Mouse (Mus musculus) B cell, adult 2 months (primary cell): ENCODE measurements around the gene Gpc3.
"Not testable (repeated sequence)": the region's sequence is repeated elsewhere in the genome, so short reads cannot be mapped to it uniquely, and the experiment has no call there.

Experiments
- DNase-seq, 2 experiments: peaks; one replicate each; pipeline ENCODE4 v3.0.0; 2022

Gpc3 gene

DNA sequence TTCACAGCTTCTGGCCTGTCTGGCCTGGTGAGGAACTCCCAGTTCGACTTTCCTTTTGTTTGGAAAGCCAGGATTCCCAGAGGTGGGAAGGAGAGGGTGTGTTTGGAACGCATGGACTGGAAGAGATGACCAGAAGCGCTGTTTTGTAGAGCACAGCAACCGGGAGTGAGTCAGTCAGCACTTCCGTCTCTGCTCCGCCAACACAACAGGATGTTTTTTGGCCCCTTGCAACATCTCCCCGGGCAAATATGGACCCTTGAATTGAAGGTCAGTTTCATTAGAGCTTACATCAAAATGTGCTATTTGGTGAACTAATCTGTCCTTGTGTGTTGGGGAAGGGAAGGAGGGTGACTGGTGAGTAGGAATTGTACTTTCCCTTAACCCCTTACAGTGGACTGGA is 340.7 kb downstream of the Gpc3 start:
- no peak for DNase-seq

DNA sequence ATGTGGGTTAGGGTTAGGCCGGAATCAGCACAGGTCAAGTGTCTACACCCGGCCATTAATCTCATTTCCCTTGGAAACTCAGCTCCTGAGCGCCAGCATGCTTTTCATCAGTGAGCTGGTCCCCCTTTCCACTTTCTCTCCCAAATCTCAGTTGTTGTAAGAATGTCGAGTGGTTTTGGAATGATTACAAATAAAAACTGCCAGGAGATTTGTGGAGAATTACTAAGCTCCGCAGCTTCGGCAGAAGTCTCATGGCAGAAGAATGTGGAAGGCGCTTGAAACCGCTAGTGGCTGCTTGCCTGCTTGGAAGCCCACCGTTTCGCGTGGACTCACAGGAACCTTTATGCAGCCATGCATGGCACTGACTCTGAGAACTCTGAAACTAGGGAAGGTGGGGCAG is 351.8 kb downstream of the Gpc3 start:
- DNase-seq, result no peak

GRCm38 (mm10) chrX:52261546-52261945 is 352.2 kb downstream of the Gpc3 start:
- DNase-seq, result no peak

DNA sequence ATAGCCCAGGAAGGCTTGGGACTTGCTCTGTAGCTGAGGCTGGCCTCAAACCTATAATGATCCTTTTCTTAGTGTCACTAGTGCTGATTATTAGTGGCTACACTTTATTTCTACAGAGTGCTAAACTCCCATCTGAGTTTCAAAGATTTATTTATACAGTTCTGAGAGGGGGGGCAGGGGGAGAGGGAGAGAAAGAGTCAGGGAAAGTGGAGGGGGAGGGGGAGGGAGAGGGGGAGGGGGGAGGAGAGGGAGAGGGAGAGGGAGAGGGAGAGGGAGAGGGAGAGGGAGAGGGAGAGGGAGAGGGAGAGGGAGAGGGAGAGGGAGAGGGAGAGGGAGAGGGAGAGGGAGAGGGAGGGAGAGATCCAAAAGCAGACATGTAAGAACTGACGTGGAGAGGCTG is 354.0 kb downstream of the Gpc3 start:
- DNase-seq, result not testable (repeated sequence)

DNA sequence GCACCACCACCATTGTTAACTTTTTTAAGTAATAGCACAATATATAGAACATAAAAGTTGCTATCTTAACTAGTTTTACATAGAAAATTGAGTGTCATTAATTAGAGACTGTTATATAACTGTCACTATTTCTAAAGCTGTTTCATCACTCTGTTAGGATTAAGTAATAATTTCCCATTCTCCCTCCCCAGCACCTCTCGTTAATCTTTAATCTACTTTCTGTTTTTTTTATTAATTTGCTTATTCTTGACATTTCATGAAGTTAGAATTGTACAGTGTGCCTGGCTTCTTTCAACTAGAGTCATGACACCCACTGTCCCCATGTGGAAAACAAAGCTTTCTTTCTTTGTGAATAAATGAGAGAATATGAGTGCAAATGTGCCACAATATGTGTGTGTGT is 359.2 kb downstream of the Gpc3 start:
- no peak for DNase-seq

GRCm38 (mm10) chrX:52245694-52246297 is 368.0 kb downstream of the Gpc3 start:
- DNase-seq, result no peak

DNA sequence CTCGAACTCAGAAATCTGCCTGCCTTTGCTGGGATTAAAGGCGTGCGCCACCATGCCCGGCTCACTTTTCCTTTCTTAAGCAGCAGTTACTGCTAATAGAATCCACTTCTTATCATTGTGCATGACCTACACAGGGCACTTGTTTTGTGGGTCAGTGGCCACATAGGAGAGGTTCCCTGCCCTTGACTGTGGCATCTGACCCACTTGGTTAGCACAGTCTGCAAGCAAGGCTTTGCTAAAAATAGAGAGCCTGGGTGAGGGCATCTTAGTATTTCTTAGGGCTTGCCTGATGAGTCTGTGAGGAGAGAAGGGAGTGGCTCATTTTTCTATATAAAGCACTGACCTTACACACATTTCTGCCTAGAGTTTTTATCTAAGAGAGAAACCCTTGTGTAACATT is 376.3 kb downstream of the Gpc3 start:
- no peak for DNase-seq

GRCm38 (mm10) chrX:52231984-52232383 is 381.8 kb downstream of the Gpc3 start:
- DNase-seq, result no peak

- no peak for DNase-seq
Observed at GRCm38 (mm10) chrX:52230711-52231110, 383.0 kb downstream of the Gpc3 start.
